In the genomic region with DNA sequence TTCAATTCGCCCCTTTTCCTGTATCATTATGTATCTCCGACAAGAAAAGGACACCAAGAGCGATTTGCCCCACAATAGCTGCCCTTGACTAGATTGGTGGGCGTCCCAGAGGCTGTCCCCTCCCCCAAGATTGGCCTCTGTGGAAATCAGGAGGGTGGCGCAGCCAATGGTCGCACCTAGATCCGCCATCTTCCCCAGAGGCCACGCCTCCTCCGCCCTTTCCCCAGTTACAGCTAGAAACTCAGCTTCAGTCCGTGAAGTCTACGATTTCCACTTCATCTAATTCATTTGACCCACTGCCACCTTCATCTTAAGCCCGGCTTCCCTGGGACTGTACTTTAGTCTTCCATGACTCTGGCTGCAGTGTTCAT, we compare ENCODE assay signal across 8 mouse cellular contexts. TPM values are rescaled to one million over a fixed set of nuclear protein-coding genes. Genes with fewer than 3 reads are reported as not detected.
A peak's percentile ranks its signal among the peaks of the same experiment; 100 is the strongest.
DNase-seq lines count a peak whose midpoint lies in the region; ATAC-seq lines count a peak whose summit lies in the region.

No protein-coding gene starts in this region.

- ATAC-seq in hindbrain, embryonic 16.5 days, result peak; percentile 79
- ATAC-seq in liver, embryonic 16.5 days (ENCODE audit: low read depth), result peak; percentile 24; the same call in 1 of the 2 replicates
- ATAC-seq in neural tube, embryonic 13.5 days (ENCODE audit: low read depth), result peak; percentile 51; the same call in 1 of the 2 replicates

- 0 out of 2 replicates have a peak overlapping the region, but pooled peaks have one; percentile 29 for H3K9ac ChIP-seq in hindbrain, embryonic 16.5 days (ENCODE audit: low read depth, low read length)
- H3K9ac ChIP-seq in liver, embryonic 16.5 days (ENCODE audit: low read depth, low read length), result no peak overlapping the region
- no peak overlapping the region for H3K9ac ChIP-seq in neural tube, embryonic 13.5 days

- peaks cover 4% of the 10 kb centered on the region; the same call in 1 of the 2 replicates for H3K4me1 ChIP-seq in hindbrain, embryonic 16.5 days (ENCODE audit: control insufficient read depth, insufficient read depth, low read depth, low read length)
- H3K4me1 ChIP-seq in liver, embryonic 16.5 days (ENCODE audit: control insufficient read depth, low read depth, low read length), result peaks cover 31% of the 10 kb centered on the region
- H3K4me1 ChIP-seq in neural tube, embryonic 13.5 days (replicated peaks), result 0 out of 2 replicates have a peak, but pooled peaks cover 17% of the 10 kb centered on the region

- H3K27ac ChIP-seq in hindbrain, embryonic 16.5 days (ENCODE audit: low read depth, low read length), result peak overlapping the region; percentile 57; the same call in 1 of the 2 replicates
- peak overlapping the region; percentile 5; the same call in 1 of the 2 replicates for H3K27ac ChIP-seq in liver, embryonic 16.5 days (ENCODE audit: low read length)
- H3K27ac ChIP-seq in neural tube, embryonic 13.5 days (replicated peaks), result peak overlapping the region; percentile 59; the same call in 1 of the 2 replicates

- H3K9me3 ChIP-seq in hindbrain, embryonic 16.5 days (ENCODE audit: control insufficient read depth, low read length), result no peaks in the 10 kb centered on the region
- H3K9me3 ChIP-seq in liver, embryonic 16.5 days (replicated peaks; ENCODE audit: control insufficient read depth, low read length), result no peaks in the 10 kb centered on the region
- H3K9me3 ChIP-seq in neural tube, embryonic 13.5 days, result no peaks in the 10 kb centered on the region

- no peaks in the 10 kb centered on the region for H3K36me3 ChIP-seq in hindbrain, embryonic 16.5 days (ENCODE audit: control insufficient read depth, insufficient read depth, low read length)
- no peaks in the 10 kb centered on the region for H3K36me3 ChIP-seq in liver, embryonic 16.5 days (ENCODE audit: control insufficient read depth, insufficient read depth)
- H3K36me3 ChIP-seq in neural tube, embryonic 13.5 days, result no peaks in the 10 kb centered on the region

- H3K27me3 ChIP-seq in hindbrain, embryonic 16.5 days (replicated peaks; ENCODE audit: control insufficient read depth, insufficient read depth, low read length), result no peaks in the 10 kb centered on the region
- no peaks in the 10 kb centered on the region for H3K27me3 ChIP-seq in liver, embryonic 16.5 days (ENCODE audit: control insufficient read depth, insufficient read depth, low read depth, low read length)
- no peaks in the 10 kb centered on the region for H3K27me3 ChIP-seq in neural tube, embryonic 13.5 days

- peak; percentile 72 for DNase-seq in adrenal gland, postnatal 14 days
- DNase-seq in adrenal gland, adult 8-10 months, result no peak
- DNase-seq in CD4-positive, CD25-positive, alpha-beta regulatory T cell, adult 2 months (ENCODE audit: low read depth, low spot score), result peak; percentile 75
- DNase-seq in embryo, embryonic 9.5 days (ENCODE audit: extremely low spot score), result peak; percentile 78
- no peak for DNase-seq in layer of hippocampus, postnatal 36 days

- 6% methylated on average over 12 of the region's 12 CpGs for WGBS in hindbrain, embryonic 16.5 days
- 2% methylated on average over 12 of the region's 12 CpGs for WGBS in liver, embryonic 16.5 days (ENCODE audit: insufficient replicate concordance)
- 4% methylated on average over 12 of the region's 12 CpGs for WGBS in neural tube, embryonic 13.5 days

- H3K4me2 ChIP-seq in hindbrain, embryonic 16.5 days (ENCODE audit: low read length), result peak overlapping the region; percentile 56
- H3K4me2 ChIP-seq in liver, embryonic 16.5 days (ENCODE audit: low read depth, low read length), result peak overlapping the region; percentile 63
- peak overlapping the region; percentile 50 for H3K4me2 ChIP-seq in neural tube, embryonic 13.5 days

- peak overlapping the region; percentile 27 for H3K4me3 ChIP-seq in hindbrain, embryonic 16.5 days (ENCODE audit: low read length)
- H3K4me3 ChIP-seq in liver, embryonic 16.5 days (ENCODE audit: low read depth, low read length), result peak overlapping the region; percentile 53
- peak overlapping the region; percentile 24 for H3K4me3 ChIP-seq in neural tube, embryonic 13.5 days

RNA-seq across cellular contexts. Expression of a gene that starts 14.0 kb away (rescaled TPM):
- total RNA-seq in adrenal gland, postnatal 14 days (2021), result 309 and 313 TPM in 2 replicates
- 100 to 1,000 TPM; 419 to 502 (median 469) TPM for total RNA-seq in adrenal gland, adult 8-10 months (2022)
- 411 and 440 TPM in 2 replicates for polyA plus RNA-seq in hindbrain, embryonic 16.5 days (2015; fragmentation: Nextera tagmentation; extraction: Ambion mirVana)
- 120 and 121 TPM in 2 replicates for polyA plus RNA-seq in liver, embryonic 16.5 days (2015; fragmentation: Nextera tagmentation; extraction: Ambion mirVana)
- 296 and 366 TPM in 2 replicates for polyA plus RNA-seq in neural tube, embryonic 13.5 days (2015; fragmentation: Nextera tagmentation; extraction: Ambion mirVana)
- 100 to 1,000 TPM; 514 to 555 TPM for total RNA-seq in layer of hippocampus, postnatal 36 days (2021)

RNA-seq across cellular contexts. Expression of a gene that starts 49.6 kb away (rescaled TPM):
- total RNA-seq in adrenal gland, postnatal 14 days (2021), result 137 and 146 TPM in 2 replicates
- total RNA-seq in adrenal gland, adult 8-10 months (2022), result 100 to 1,000 TPM; 147 to 165 (median 157) TPM
- polyA plus RNA-seq in hindbrain, embryonic 16.5 days (2015; fragmentation: Nextera tagmentation; extraction: Ambion mirVana), result 136 and 145 TPM in 2 replicates
- polyA plus RNA-seq in liver, embryonic 16.5 days (2015; fragmentation: Nextera tagmentation; extraction: Ambion mirVana), result 54.4 and 54.6 TPM in 2 replicates
- polyA plus RNA-seq in neural tube, embryonic 13.5 days (2015; fragmentation: Nextera tagmentation; extraction: Ambion mirVana), result 123 and 147 TPM in 2 replicates
- 10 to 100 TPM; 66.6 to 69.5 TPM for total RNA-seq in layer of hippocampus, postnatal 36 days (2021)

Comparison
In these comparisons a context has a peak if more than half of its experiments do, and no peak if none do; other contexts are left out.
1. DNase-seq: peak in adrenal gland, postnatal 14 days (single experiment), CD4-positive, CD25-positive, alpha-beta regulatory T cell, adult 2 months (single experiment) and embryo, embryonic 9.5 days (single experiment); none in adrenal gland, adult 8-10 months (single experiment) and layer of hippocampus, postnatal 36 days (0 of 2).
2. ATAC-seq: peak in every context shown above with its lines; median percentile 79 in hindbrain, embryonic 16.5 days; 51 in neural tube, embryonic 13.5 days; 24 in liver, embryonic 16.5 days.
3. H3K27ac ChIP-seq: peak in every context shown above with its lines; median percentile 59 in neural tube, embryonic 13.5 days; 57 in hindbrain, embryonic 16.5 days; 5 in liver, embryonic 16.5 days.
4. Peak in every context shown above with its lines, with median percentiles within 50 percentile points of each other: H3K4me2 ChIP-seq and H3K4me3 ChIP-seq.